Comparison of ENCODE assay signal across 21 mouse cellular contexts in the genomic region with DNA sequence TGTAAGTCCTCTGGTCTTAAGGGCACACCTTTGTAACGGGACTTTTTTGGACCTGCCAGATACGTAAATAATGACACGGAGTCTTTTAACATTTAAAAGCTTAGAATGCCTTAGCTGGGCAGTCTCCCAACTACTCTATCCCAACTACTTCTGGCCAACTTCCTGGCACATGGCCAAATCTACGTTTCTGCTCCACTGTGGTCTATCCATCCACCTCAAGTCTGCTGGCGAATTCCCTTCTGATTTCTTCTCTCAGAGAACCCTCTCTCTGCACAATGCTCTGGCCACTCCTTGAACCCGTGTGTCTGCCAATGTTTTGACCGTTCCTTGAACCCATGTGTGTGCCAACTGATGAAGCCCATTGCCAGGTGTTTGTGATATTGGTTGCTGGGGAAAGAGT. TPM values are rescaled to one million over a fixed set of nuclear protein-coding genes. Genes with fewer than 3 reads are reported as not detected.
DNase-seq lines count a peak whose midpoint lies in the region; ATAC-seq and TF ChIP-seq lines count a peak whose summit lies in the region.
"Had no signal": no experiment of that assay in that cellular context is flagged by ENCODE, and none has a peak within 500 bp of the region (broad histone marks: within the 10 kb centered on the region; RNA-seq: fewer than 3 reads in every experiment).

No protein-coding gene starts in this region.

- H3K9ac ChIP-seq in liver, adult 2 months (ENCODE audit: low read depth, low read length): no peak overlapping the region
- H3K9ac ChIP-seq in liver, embryonic 11.5 days (ENCODE audit: low read depth, low read length): no peak overlapping the region
- H3K9ac ChIP-seq: heart, embryonic 13.5 days; hindbrain, embryonic 12.5 days; liver, embryonic 13.5 days; lung, embryonic 15.5 days; neural tube, embryonic 12.5 days had no signal

- peak; percentile 50 for DNase-seq in adrenal gland, postnatal 14 days
- DNase-seq in adrenal gland, postnatal 4 days (ENCODE audit: low spot score in 2 of 2): no peak
- peak; percentile 65 for DNase-seq in liver, adult 2 months (ENCODE audit: extremely low read depth, low read depth, low spot score)
- DNase-seq in liver, embryonic 11.5 days (ENCODE audit: low spot score): no peak
- DNase-seq in NIH3T3 (ENCODE audit: low read depth): peak; percentile 28
- DNase-seq in lung, postnatal 10 days: peak; percentile 7
- DNase-seq in embryo, embryonic 9.5 days (ENCODE audit: extremely low spot score): no peak
- DNase-seq: cerebellum, adult 9-10 months; gastrocnemius, postnatal 36 days; heart, adult 2 months; heart, postnatal 14 days; kidney, adult 11 months; kidney, postnatal 14 days; liver, embryonic 13.5 days; midbrain, embryonic 14.5 days; thymus, postnatal 14 days had no signal

- TF ChIP-seq CTCF in liver, adult 2 months (IDR thresholded peaks at IDR 0.05; ENCODE audit: low read depth, low read length): no peak

- no peaks in the 10 kb centered on the region for H3K79me2 ChIP-seq in liver, adult 2 months (ENCODE audit: control insufficient read depth, insufficient read depth, low read length)

- H3K27ac ChIP-seq in liver, adult 2 months (replicated peaks; ENCODE audit: insufficient read depth, low read depth, low read length): no peak overlapping the region
- H3K27ac ChIP-seq in liver, embryonic 11.5 days (ENCODE audit: low read depth, low read length): no peak overlapping the region
- H3K27ac ChIP-seq: heart, adult 2 months; heart, embryonic 13.5 days; hindbrain, embryonic 12.5 days; liver, embryonic 13.5 days; lung, embryonic 15.5 days; neural tube, embryonic 12.5 days had no signal

- no peaks in the 10 kb centered on the region for H3K36me3 ChIP-seq in liver, adult 2 months (ENCODE audit: control insufficient read depth, insufficient read depth, low read length)
- no peaks in the 10 kb centered on the region for H3K36me3 ChIP-seq in liver, embryonic 11.5 days (ENCODE audit: control insufficient read depth, insufficient read depth, low read length)
- H3K36me3 ChIP-seq: heart, embryonic 13.5 days; hindbrain, embryonic 12.5 days; liver, embryonic 13.5 days; lung, embryonic 15.5 days; neural tube, embryonic 12.5 days had no signal

- WGBS in liver, adult 2 months: 37% methylated on average over 7 of the region's 7 CpGs
- WGBS in liver, embryonic 11.5 days: 82% methylated on average over 7 of the region's 7 CpGs

- no peaks in the 10 kb centered on the region for H3K9me3 ChIP-seq in liver, embryonic 11.5 days (ENCODE audit: control insufficient read depth, low read length)
- H3K9me3 ChIP-seq: hindbrain, embryonic 12.5 days; liver, embryonic 13.5 days; lung, embryonic 15.5 days; neural tube, embryonic 12.5 days had no signal

- TF ChIP-seq POLR2A in liver, adult 2 months (IDR thresholded peaks at IDR 0.05; ENCODE audit: extremely low read depth, insufficient read depth, low read length): no peak

- H3K27me3 ChIP-seq in liver, adult 2 months (ENCODE audit: control insufficient read depth, insufficient read depth, low read length): no peaks in the 10 kb centered on the region
- no peaks in the 10 kb centered on the region; the same call in 1 of the 2 replicates for H3K27me3 ChIP-seq in liver, embryonic 11.5 days (replicated peaks; ENCODE audit: control insufficient read depth, insufficient read depth, low read length)
- H3K27me3 ChIP-seq: lung, embryonic 15.5 days; neural tube, embryonic 12.5 days had no signal

- no peak for ATAC-seq in liver, embryonic 11.5 days (replicated peaks; ENCODE audit: low FRiP score)
- ATAC-seq: Patski had no signal

- no peak overlapping the region for H3K4me2 ChIP-seq in liver, embryonic 11.5 days
- H3K4me2 ChIP-seq: heart, embryonic 13.5 days; hindbrain, embryonic 12.5 days; liver, embryonic 13.5 days; lung, embryonic 15.5 days; neural tube, embryonic 12.5 days had no signal

- no peaks in the 10 kb centered on the region; the same call in 1 of the 2 replicates for H3K4me1 ChIP-seq in liver, adult 2 months (ENCODE audit: control insufficient read depth, insufficient read depth, low read length)
- H3K4me1 ChIP-seq in liver, embryonic 11.5 days (replicated peaks; ENCODE audit: control insufficient read depth, insufficient read depth, low read length): no peaks in the 10 kb centered on the region
- H3K4me1 ChIP-seq: heart, embryonic 13.5 days; hindbrain, embryonic 12.5 days; liver, embryonic 13.5 days; lung, embryonic 15.5 days; neural tube, embryonic 12.5 days had no signal

- no peak overlapping the region for H3K4me3 ChIP-seq in liver, adult 2 months (ENCODE audit: insufficient read depth, low read depth, low read length)
- no peak overlapping the region for H3K4me3 ChIP-seq in liver, embryonic 11.5 days (ENCODE audit: low read depth, low read length)
- H3K4me3 ChIP-seq: heart, adult 2 months; heart, embryonic 13.5 days; hindbrain, embryonic 12.5 days; liver, embryonic 13.5 days; lung, embryonic 15.5 days; neural tube, embryonic 12.5 days had no signal

RNA-seq across cellular contexts. Expression of a gene that starts 10.8 kb away (rescaled TPM):
- total RNA-seq in adrenal gland, postnatal 14 days (2021): 24.9 and 28.2 TPM in 2 replicates
- 10 to 100 TPM; 30.2 to 35.2 TPM for total RNA-seq in adrenal gland, postnatal 4 days (2021)
- total RNA-seq in liver, adult 2 months (2014; rRNA removed): 8.5 and 11.6 TPM in 2 replicates
- polyA plus RNA-seq in liver, adult 2 months (2012; rRNA removed): 12.9 and 16.7 TPM in 2 replicates
- 11.3 and 11.7 TPM in 2 replicates for polyA plus RNA-seq in liver, embryonic 11.5 days (2014; fragmentation: Nextera tagmentation; extraction: Ambion mirVana)

RNA-seq across cellular contexts. Expression of a gene that starts 11.4 kb away (rescaled TPM):
- total RNA-seq in adrenal gland, postnatal 14 days (2021): 36.1 and 38.6 TPM in 2 replicates
- total RNA-seq in adrenal gland, postnatal 4 days (2021): 10 to 100 TPM; 30.7 to 33.6 TPM
- total RNA-seq in liver, adult 2 months (2014; rRNA removed): 21.2 and 22.4 TPM in 2 replicates
- polyA plus RNA-seq in liver, adult 2 months (2012; rRNA removed): 12.6 and 14.2 TPM in 2 replicates
- 142 and 143 TPM in 2 replicates for polyA plus RNA-seq in liver, embryonic 11.5 days (2014; fragmentation: Nextera tagmentation; extraction: Ambion mirVana)

RNA-seq across cellular contexts. Expression of a gene that starts 34.2 kb away (rescaled TPM):
- total RNA-seq in adrenal gland, postnatal 14 days (2021): 12.0 and 13.4 TPM in 2 replicates
- total RNA-seq in adrenal gland, postnatal 4 days (2021): 10 to 100 TPM; 11.7 to 12.6 TPM
- 2.6 and 3.3 TPM in 2 replicates for total RNA-seq in liver, adult 2 months (2014; rRNA removed)
- polyA plus RNA-seq in liver, adult 2 months (2012; rRNA removed): 0.83 and 0.92 TPM in 2 replicates
- polyA plus RNA-seq in liver, embryonic 11.5 days (2014; fragmentation: Nextera tagmentation; extraction: Ambion mirVana): 16.5 and 17.8 TPM in 2 replicates

Comparison
In these comparisons a context has a peak if more than half of its experiments do, and no peak if none do; other contexts are left out.
1. DNase-seq: peak in adrenal gland, postnatal 14 days (single experiment), liver, adult 2 months (single experiment), NIH3T3 (single experiment) and lung, postnatal 10 days (single experiment); none in adrenal gland, postnatal 4 days (0 of 2), liver, embryonic 11.5 days (single experiment) and embryo, embryonic 9.5 days (single experiment).